Mouse (Mus musculus) bone marrow macrophage, adult 2 months (primary cell): ENCODE measurements around the gene Lsm7.

Experiments used
- CTCF ChIP-seq: IDR thresholded peaks from 2 replicates; pipeline ENCODE4 v1.5.1; 2012; ENCODE audit warnings: low read depth, mild to moderate bottlenecking, low read length, moderate library complexity
- POLR2A ChIP-seq: IDR thresholded peaks from 2 replicates; pipeline ENCODE4 v1.6.1; 2012; ENCODE audit warnings: mild to moderate bottlenecking, low read depth, low read length, borderline replicate concordance

DNA sequence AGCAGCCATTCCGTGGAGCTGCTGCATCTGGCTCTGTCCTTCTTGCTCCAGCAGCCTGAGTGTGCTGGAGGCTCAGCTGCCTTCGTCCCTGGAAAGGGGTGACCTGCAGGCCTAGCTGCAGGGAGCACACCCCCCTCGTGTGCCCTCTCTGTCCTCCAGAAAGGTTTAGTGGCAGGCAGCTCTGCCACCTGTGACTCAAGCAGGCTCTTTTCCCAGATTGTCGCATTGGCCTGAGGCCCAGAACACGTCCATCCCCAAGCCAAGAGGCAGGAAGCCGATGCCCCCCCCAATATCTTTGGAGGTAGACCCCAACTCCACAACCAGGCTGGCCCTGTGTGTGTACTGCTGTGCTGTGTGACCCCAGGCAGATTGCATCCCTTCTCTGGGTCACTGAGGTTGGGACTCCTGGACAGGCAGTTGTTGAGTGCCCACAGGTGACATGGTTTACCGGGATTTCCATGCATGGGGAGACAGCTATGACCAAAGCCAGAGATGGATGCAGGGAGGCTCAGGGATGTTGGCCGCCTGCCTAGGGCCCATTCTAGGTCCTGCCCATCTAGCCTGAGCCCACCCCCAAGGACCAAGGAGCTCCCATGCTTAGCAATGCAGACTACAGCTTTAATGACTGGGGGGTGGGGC lies 9.8 kb downstream of the Lsm7 start:
- TF ChIP-seq CTCF = no peak
- TF ChIP-seq POLR2A = no peak
